Mouse (Mus musculus) embryonic facial prominence, embryonic 11.5 days (tissue): ENCODE measurements around the gene Hnrnpk. TPM values are rescaled to one million over a fixed set of nuclear protein-coding genes. Genes with fewer than 3 reads are reported as not detected.

Source experiments
- ATAC-seq: fragments of 200-750 bp; cut with Nextera tagmentation; replicated peaks from 2 replicates; pipeline ENCODE4 v1.8.0; 2017; ENCODE audit warnings: low read depth; ENCODE audit not compliant: insufficient number of reproducible peaks, low FRiP score, low TSS enrichment
- DNase-seq: peaks from one replicate; pipeline ENCODE4 v3.0.0-alpha.2; 2015; ENCODE audit warnings: low spot score
- H3K27ac ChIP-seq: fragments of 300-500 bp; sonication (generic); replicated peaks from 2 replicates; pipeline ENCODE4 v1.5.1; 2014; ENCODE audit warnings: mild to moderate bottlenecking, low read depth, low read length, control low read depth
- H3K27me3 ChIP-seq: fragments of 300-500 bp; sonication (generic); 2 replicates; pipeline ENCODE4 v1.6.1; 2014; ENCODE audit warnings: mild to moderate bottlenecking, low read length, moderate library complexity, mixed read lengths; ENCODE audit not compliant: control insufficient read depth, insufficient read depth
- H3K36me3 ChIP-seq: fragments of 300-500 bp; sonication (generic); replicated peaks from 2 replicates; pipeline ENCODE4 v1.6.1; 2014; ENCODE audit warnings: low read depth, mild to moderate bottlenecking, low read length, moderate library complexity, mixed read lengths; ENCODE audit not compliant: control insufficient read depth, insufficient read depth
- H3K4me1 ChIP-seq: fragments of 300-500 bp; sonication (generic); 2 replicates; pipeline ENCODE4 v1.6.1; 2014; ENCODE audit warnings: low read length, mixed read lengths; ENCODE audit not compliant: control insufficient read depth, insufficient read depth
- H3K4me2 ChIP-seq: fragments of 300-500 bp; sonication (generic); 2 replicates; pipeline ENCODE4 v1.6.1; 2014; ENCODE audit warnings: low read depth, mild to moderate bottlenecking, control low read depth, low read length, moderate library complexity
- H3K4me3 ChIP-seq: fragments of 300-500 bp; sonication (generic); 2 replicates; pipeline ENCODE4 v1.5.1; 2014; ENCODE audit warnings: low read depth, low read length, control low read depth
- H3K9ac ChIP-seq: fragments of 300-500 bp; sonication (generic); replicated peaks from 2 replicates; pipeline ENCODE4 v1.6.1; 2014; ENCODE audit warnings: mild to moderate bottlenecking, control low read depth, low read length
- H3K9me3 ChIP-seq: fragments of 300-500 bp; sonication (generic); replicated peaks from 2 replicates; pipeline ENCODE4 v1.6.1; 2016; ENCODE audit warnings: mild to moderate bottlenecking, low read length, inconsistent platforms, mixed read lengths; ENCODE audit not compliant: control insufficient read depth
- WGBS: fragments of 180-500 bp; shearing (Covaris S2); extraction: QIAGEN DNeasy Blood & Tissue Kit; methylation state at CpG from one replicate; pipeline ENCODE4 v1.1.7; 2014; 5-methylcytosine and 5-hydroxymethylcytosine counted together
- polyA plus RNA-seq: library from polyadenylated mRNA; unstranded; fragments of >200 nt; fragmentation: Nextera tagmentation; extraction: Ambion mirVana; gene quantifications from 2 replicates; pipeline ENCODE4 v1.2.1, GENCODE M21; 2014

The Hnrnpk gene
- polyA plus RNA-seq, 1 experiment from 2014 or later, result 2,650 TPM

GRCm38 (mm10) chr13:58387948-58388347, 15.2 kb downstream of the Hnrnpk start:
- peak; percentile 82 for DNase-seq
- Histone ChIP-seq H3K9me3 (no peaks in the 10 kb centered on the region), H3K27ac (no peak overlapping the region), H3K4me1 (no peaks in the 10 kb centered on the region), H3K36me3 (no peaks in the 10 kb centered on the region), H3K9ac (no peak overlapping the region), H3K4me2 (no peak overlapping the region), H3K4me3 (no peak overlapping the region), H3K27me3 (no peaks in the 10 kb centered on the region)
- ATAC-seq, result no peak
- WGBS, result 13% methylated on average over 7 of the region's 7 CpGs

- DNase-seq (no peak), ATAC-seq (no peak)
- H3K9ac ChIP-seq, result peak overlapping the region; percentile 61
- H3K4me1 ChIP-seq, result no peaks in the 10 kb centered on the region
- peaks cover 15% of the 10 kb centered on the region for H3K36me3 ChIP-seq
- H3K27ac ChIP-seq, result no peak overlapping the region
- peak overlapping the region; percentile 54 for H3K4me3 ChIP-seq
- 81% methylated on average over 7 of the region's 7 CpGs for WGBS
- H3K27me3 ChIP-seq, result no peaks in the 10 kb centered on the region
- 0 out of 2 replicates have a peak, but pooled peaks cover 3% of the 10 kb centered on the region for H3K9me3 ChIP-seq
- H3K4me2 ChIP-seq, result peak overlapping the region; percentile 74
Measured at GRCm38 (mm10) chr13:58385547-58385920, 17.6 kb downstream of the Hnrnpk start.

GRCm38 (mm10) chr13:58384779-58385546, 18.2 kb downstream of the Hnrnpk start, which contains the start of gene 2210016F16Rik:
Gene 2210016F16Rik (minus strand): TSS chr13:58385225.
- Histone ChIP-seq H3K9me3 (0 out of 2 replicates have a peak, but pooled peaks cover 3% of the 10 kb centered on the region), H3K4me3 (peak within 1 kb of the TSS; percentile 54), H3K27me3 (no peaks in the 10 kb centered on the region), H3K27ac (no peak within 1 kb of the TSS), H3K4me1 (no peaks in the 10 kb centered on the region), H3K36me3 (peaks cover 18% of the 10 kb centered on the region), H3K9ac (peak within 1 kb of the TSS; percentile 61), H3K4me2 (peak within 1 kb of the TSS; percentile 74)
- WGBS, result 3% methylated on average over 79 of the region's 80 CpGs
- DNase-seq (peak; percentile 81), ATAC-seq (peak; percentile 72)

DNA sequence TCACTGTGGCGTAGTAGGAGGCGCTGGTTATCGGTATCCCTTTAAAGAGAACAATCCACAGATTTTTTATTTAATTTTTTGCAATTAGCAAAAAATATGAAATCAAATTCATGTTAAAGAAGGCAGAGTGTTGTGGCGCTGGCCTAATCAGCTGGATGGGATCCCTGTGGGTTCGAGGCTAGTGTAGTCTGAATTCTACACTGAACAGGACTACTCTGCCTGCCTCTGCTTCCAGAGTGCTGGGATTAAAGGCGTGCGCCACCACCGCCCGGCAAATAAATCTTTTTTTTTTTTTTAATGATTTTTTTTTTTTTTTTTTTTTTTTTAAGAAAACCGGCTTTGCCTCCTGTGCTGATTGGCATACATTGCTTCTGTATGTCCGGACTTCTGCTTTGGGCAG, 18.8 kb downstream of the Hnrnpk start:
- WGBS, result 50% methylated on average over 11 of the region's 11 CpGs
- ATAC-seq, result peak; percentile 27; the same call in 1 of the 2 replicates
- no peak for DNase-seq
- Histone ChIP-seq H3K36me3 (peaks cover 18% of the 10 kb centered on the region), H3K4me2 (peak overlapping the region; percentile 74), H3K9me3 (0 out of 2 replicates have a peak, but pooled peaks cover 3% of the 10 kb centered on the region), H3K27ac (no peak overlapping the region), H3K4me1 (no peaks in the 10 kb centered on the region), H3K27me3 (no peaks in the 10 kb centered on the region), H3K4me3 (peak overlapping the region; percentile 54), H3K9ac (peak overlapping the region; percentile 61)

DNA sequence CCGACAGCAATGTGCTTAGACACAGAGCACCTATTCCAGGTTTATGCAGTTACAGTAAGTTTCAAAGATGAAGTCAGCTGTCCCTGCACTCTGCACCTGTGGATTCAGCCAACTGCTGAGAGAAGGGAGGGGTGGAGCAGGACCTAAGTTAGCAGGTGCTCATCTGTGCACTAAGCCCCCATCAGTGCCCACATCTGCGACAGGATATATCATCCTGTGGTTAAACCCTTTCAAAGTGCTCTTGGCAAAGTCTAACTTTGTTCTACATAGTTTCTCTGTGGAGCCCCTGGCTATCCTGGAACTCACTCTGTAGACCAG, 30.0 kb downstream of the Hnrnpk start:
- Histone ChIP-seq H3K4me2 (no peak overlapping the region), H3K27me3 (no peaks in the 10 kb centered on the region), H3K36me3 (no peaks in the 10 kb centered on the region), H3K4me3 (no peak overlapping the region), H3K27ac (no peak overlapping the region), H3K9ac (no peak overlapping the region), H3K9me3 (no peaks in the 10 kb centered on the region), H3K4me1 (no peaks in the 10 kb centered on the region)
- DNase-seq, result no peak
- 92% methylated on average over 2 of the region's 2 CpGs for WGBS
- ATAC-seq, result no peak

GRCm38 (mm10) chr13:58372278-58373152, 30.6 kb downstream of the Hnrnpk start:
- WGBS, result 82% methylated on average over 5 of the region's 5 CpGs
- no peaks in the 10 kb centered on the region for H3K9me3 ChIP-seq

DNA sequence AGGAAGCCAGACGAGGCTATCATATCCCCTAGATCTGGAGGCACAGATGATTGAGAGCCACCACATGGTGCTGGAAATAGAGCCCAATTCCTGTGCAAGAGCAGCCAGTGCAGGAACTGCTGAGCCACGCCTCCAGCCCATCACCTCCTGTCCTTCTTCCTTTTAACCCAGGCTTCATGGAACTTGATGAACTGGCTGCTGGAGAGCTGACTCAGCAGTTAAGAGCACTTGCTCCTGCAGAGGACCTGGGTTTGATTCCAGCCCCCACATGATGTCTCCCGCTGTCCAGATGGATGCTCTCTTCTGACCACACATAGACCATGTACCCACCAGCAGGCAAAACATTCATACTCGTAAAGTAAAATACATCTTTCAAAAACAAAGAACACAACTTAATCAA, 34.3 kb downstream of the Hnrnpk start:
- Histone ChIP-seq H3K27me3 (no peaks in the 10 kb centered on the region), H3K9me3 (no peaks in the 10 kb centered on the region), H3K4me2 (no peak overlapping the region), H3K4me1 (no peaks in the 10 kb centered on the region), H3K27ac (no peak overlapping the region), H3K9ac (no peak overlapping the region), H3K4me3 (no peak overlapping the region), H3K36me3 (no peaks in the 10 kb centered on the region)
- no peak for DNase-seq
- no peak for ATAC-seq
- WGBS, result 78% methylated on average over 4 of the region's 4 CpGs

More at GRCm38 (mm10) chr13:58372278-58373152, 30.6 kb downstream of the Hnrnpk start:
- ATAC-seq, result no peak
- H3K4me2 ChIP-seq, result no peak overlapping the region
- no peak overlapping the region for H3K27ac ChIP-seq
- no peak for DNase-seq
- no peaks in the 10 kb centered on the region for H3K36me3 ChIP-seq
- no peaks in the 10 kb centered on the region for H3K4me1 ChIP-seq
- no peak overlapping the region for H3K9ac ChIP-seq
- H3K4me3 ChIP-seq, result no peak overlapping the region
- H3K27me3 ChIP-seq, result no peaks in the 10 kb centered on the region

DNA sequence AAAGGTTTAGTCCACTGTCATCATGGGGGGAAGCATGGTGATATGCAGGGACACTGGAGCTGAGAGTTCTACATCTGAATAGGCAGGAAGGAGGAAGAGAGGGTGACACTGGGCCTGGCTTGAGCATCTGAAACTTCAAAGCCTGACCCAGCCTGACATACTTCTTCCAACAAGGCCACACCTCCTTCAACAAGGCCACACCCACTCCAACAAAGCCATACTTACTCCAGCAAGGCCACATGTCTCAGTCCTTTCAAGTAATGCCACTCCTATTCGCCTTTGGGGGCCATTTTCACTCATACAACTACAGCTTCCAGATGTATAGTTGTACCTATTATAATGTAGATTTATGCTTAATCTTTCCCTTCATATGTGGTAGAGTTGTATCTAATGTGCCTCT, 35.5 kb downstream of the Hnrnpk start:
- Histone ChIP-seq H3K4me3 (no peak overlapping the region), H3K4me2 (no peak overlapping the region), H3K9me3 (no peaks in the 10 kb centered on the region), H3K27ac (no peak overlapping the region), H3K27me3 (no peaks in the 10 kb centered on the region), H3K4me1 (no peaks in the 10 kb centered on the region), H3K9ac (no peak overlapping the region), H3K36me3 (no peaks in the 10 kb centered on the region)
- no peak for DNase-seq
- WGBS, result 67% methylated on average over 1 of the region's 1 CpGs
- ATAC-seq, result no peak
